Mouse (Mus musculus) megakaryocyte, embryonic 14.5 days (primary cell): ENCODE data around the gene Mob3b. TPM values are rescaled to one million over a fixed set of nuclear protein-coding genes. Genes with fewer than 3 reads are reported as not detected.
"Not testable (repeated sequence)": the region's sequence is repeated elsewhere in the genome, so short reads cannot be mapped to it uniquely, and the experiment has no call there.

Experiments used
- H3K27me3 ChIP-seq: replicated peaks from 2 replicates; pipeline ENCODE3; 2012; ENCODE audit warnings: inconsistent platforms
- H3K36me3 ChIP-seq: replicated peaks from 2 replicates; pipeline ENCODE3; 2012; ENCODE audit warnings: low read length, inconsistent platforms, mixed read lengths
- H3K4me1 ChIP-seq: 2 replicates; pipeline ENCODE4 v1.6.1; 2012; ENCODE audit warnings: inconsistent platforms
- H3K4me3 ChIP-seq: replicated peaks from 2 replicates; pipeline ENCODE3; 2012; ENCODE audit warnings: moderate library complexity, mild to moderate bottlenecking, inconsistent platforms
- H3K9me3 ChIP-seq: 2 replicates; pipeline ENCODE4 v1.6.1; 2012; ENCODE audit warnings: inconsistent platforms
- FLI1 ChIP-seq: IDR thresholded peaks from 2 replicates; pipeline ENCODE4 v1.6.1; 2012; ENCODE audit warnings: low read length, inconsistent platforms, mixed read lengths
- GATA1 ChIP-seq: IDR thresholded peaks from 3 replicates; pipeline ENCODE4 v1.6.1; 2012; ENCODE audit warnings: mixed read lengths, low read length, inconsistent platforms, borderline replicate concordance
- polyA plus RNA-seq: library from polyadenylated mRNA; stranded (reverse); fragments of >175 nt; gene quantifications from 2 replicates; pipeline ENCODE4 v1.2.3, GENCODE M21; 2012; ENCODE audit warnings: low replicate concordance; ENCODE audit not compliant: insufficient read depth

Mob3b gene
- polyA plus RNA-seq, 1 experiment = 0.34 TPM

GRCm38 (mm10) chr4:34922177-34922870 is 235.0 kb downstream of the Mob3b start:
- TF ChIP-seq FLI1 (no peak), GATA1 (no peak)
- Histone ChIP-seq H3K36me3 (no peaks in the 10 kb centered on the region), H3K9me3 (no peaks in the 10 kb centered on the region), H3K27me3 (no peaks in the 10 kb centered on the region), H3K4me3 (no peak overlapping the region), H3K4me1 (no peaks in the 10 kb centered on the region)

GRCm38 (mm10) chr4:34917400-34917799 is 239.9 kb downstream of the Mob3b start:
- no peaks in the 10 kb centered on the region for H3K9me3 ChIP-seq

GRCm38 (mm10) chr4:34912171-34912570 is 245.1 kb downstream of the Mob3b start:
- Histone ChIP-seq H3K27me3 (no peaks in the 10 kb centered on the region), H3K36me3 (no peaks in the 10 kb centered on the region), H3K9me3 (no peaks in the 10 kb centered on the region), H3K4me3 (no peak overlapping the region), H3K4me1 (no peaks in the 10 kb centered on the region)
- TF ChIP-seq GATA1 (no peak), FLI1 (no peak)

More at GRCm38 (mm10) chr4:34917400-34917799, 239.9 kb downstream of the Mob3b start:
- Histone ChIP-seq H3K4me3 (no peak overlapping the region), H3K36me3 (no peaks in the 10 kb centered on the region), H3K27me3 (no peaks in the 10 kb centered on the region), H3K4me1 (no peaks in the 10 kb centered on the region)
- TF ChIP-seq FLI1 (no peak), GATA1 (no peak)

- TF ChIP-seq GATA1 (no peak), FLI1 (no peak)
- no peaks in the 10 kb centered on the region for H3K9me3 ChIP-seq
- H3K27me3 ChIP-seq = no peaks in the 10 kb centered on the region
- no peaks in the 10 kb centered on the region for H3K36me3 ChIP-seq
- H3K4me3 ChIP-seq = no peak overlapping the region
- no peaks in the 10 kb centered on the region for H3K4me1 ChIP-seq
Measured at GRCm38 (mm10) chr4:34911401-34911800, 245.9 kb downstream of the Mob3b start.

- Histone ChIP-seq H3K4me3 (no peak overlapping the region), H3K36me3 (no peaks in the 10 kb centered on the region), H3K9me3 (peaks cover 6% of the 10 kb centered on the region; the same call in 1 of the 2 replicates), H3K27me3 (no peaks in the 10 kb centered on the region), H3K4me1 (no peaks in the 10 kb centered on the region)
- no peak for TF ChIP-seq FLI1
- TF ChIP-seq GATA1 = no peak
Measured at GRCm38 (mm10) chr4:34908127-34908526, 249.2 kb downstream of the Mob3b start.

- Histone ChIP-seq H3K4me1 (no peaks in the 10 kb centered on the region), H3K4me3 (no peak overlapping the region), H3K9me3 (peaks cover 6% of the 10 kb centered on the region; the same call in 1 of the 2 replicates), H3K36me3 (no peaks in the 10 kb centered on the region), H3K27me3 (no peaks in the 10 kb centered on the region)
- no peak for TF ChIP-seq GATA1
- no peak for TF ChIP-seq FLI1
Measured at GRCm38 (mm10) chr4:34907026-34907425, 250.3 kb downstream of the Mob3b start.

- no peak for TF ChIP-seq FLI1
- no peak for TF ChIP-seq GATA1
- H3K4me3 ChIP-seq = no peak overlapping the region
Measured at GRCm38 (mm10) chr4:34906151-34906550, 251.1 kb downstream of the Mob3b start.

GRCm38 (mm10) chr4:34905396-34905795 is 251.9 kb downstream of the Mob3b start:
- no peaks in the 10 kb centered on the region for H3K27me3 ChIP-seq
- no peak overlapping the region for H3K4me3 ChIP-seq
- TF ChIP-seq FLI1 (no peak), GATA1 (no peak)
- no peaks in the 10 kb centered on the region for H3K36me3 ChIP-seq
- H3K9me3 ChIP-seq = peaks cover 6% of the 10 kb centered on the region; the same call in 1 of the 2 replicates
- peaks cover 3% of the 10 kb centered on the region for H3K4me1 ChIP-seq

More at GRCm38 (mm10) chr4:34906151-34906550, 251.1 kb downstream of the Mob3b start:
- no peaks in the 10 kb centered on the region for H3K4me1 ChIP-seq
- no peaks in the 10 kb centered on the region for H3K27me3 ChIP-seq
- H3K9me3 ChIP-seq = peaks cover 6% of the 10 kb centered on the region; the same call in 1 of the 2 replicates
- no peaks in the 10 kb centered on the region for H3K36me3 ChIP-seq

- not testable (repeated sequence) for H3K27me3 ChIP-seq, H3K4me3 ChIP-seq, H3K4me1 ChIP-seq, H3K9me3 ChIP-seq, H3K36me3 ChIP-seq
Measured at GRCm38 (mm10) chr4:34901582-34901981, 255.7 kb downstream of the Mob3b start.

GRCm38 (mm10) chr4:34901166-34901565 is 256.1 kb downstream of the Mob3b start:
- TF ChIP-seq GATA1 (no peak), FLI1 (no peak)

More at GRCm38 (mm10) chr4:34901166-34901565, 256.1 kb downstream of the Mob3b start:
- H3K36me3 ChIP-seq = no peaks in the 10 kb centered on the region
- no peak overlapping the region for H3K4me3 ChIP-seq
- peaks cover 3% of the 10 kb centered on the region for H3K4me1 ChIP-seq
- peaks cover 6% of the 10 kb centered on the region; the same call in 1 of the 2 replicates for H3K9me3 ChIP-seq
- no peaks in the 10 kb centered on the region for H3K27me3 ChIP-seq
